Mouse (Mus musculus) embryonic facial prominence, embryonic 14.5 days (tissue): ENCODE measurements at regions not wholly inside any gene's neighbourhood (a gene's known extent, or its start where the extent isn't known, plus 50 kb on each side); places are given as distances from the start of the nearest gene placed in this dataset.

Source experiments
- ATAC-seq: fragments of 200-750 bp; cut with Nextera tagmentation; 2 replicates; pipeline ENCODE4 v1.8.0; 2017; ENCODE audit warnings: low read depth, moderate number of reproducible peaks, moderate TSS enrichment
- DNase-seq: peaks from one replicate; pipeline ENCODE4 v3.0.0-alpha.2; 2015; ENCODE audit warnings: low spot score
- H3K27ac ChIP-seq: fragments of 300-500 bp; sonication (generic); replicated peaks from 2 replicates; pipeline ENCODE4 v1.5.1; 2014; ENCODE audit warnings: low read depth, mild to moderate bottlenecking, low read length, moderate library complexity
- H3K27me3 ChIP-seq: fragments of 300-500 bp; sonication (generic); replicated peaks from 2 replicates; pipeline ENCODE4 v1.6.1; 2014; ENCODE audit warnings: low read length; ENCODE audit not compliant: control insufficient read depth, insufficient read depth
- H3K36me3 ChIP-seq: fragments of 300-500 bp; sonication (generic); 2 replicates; pipeline ENCODE4 v1.6.1; 2014; ENCODE audit warnings: low read length, mixed read lengths; ENCODE audit not compliant: control insufficient read depth, insufficient read depth
- H3K4me1 ChIP-seq: fragments of 300-500 bp; sonication (generic); 2 replicates; pipeline ENCODE4 v1.6.1; 2014; ENCODE audit warnings: antibody characterized with exemption, low read length; ENCODE audit not compliant: control insufficient read depth, insufficient read depth
- H3K4me2 ChIP-seq: fragments of 300-500 bp; sonication (generic); 2 replicates; pipeline ENCODE4 v1.6.1; 2014; ENCODE audit warnings: low read depth, mild to moderate bottlenecking, low read length, moderate library complexity, mixed read lengths
- H3K4me3 ChIP-seq: fragments of 300-500 bp; sonication (generic); 2 replicates; pipeline ENCODE4 v1.5.1; 2014; ENCODE audit warnings: low read depth, mild to moderate bottlenecking, low read length
- H3K9ac ChIP-seq: fragments of 300-500 bp; sonication (generic); 2 replicates; pipeline ENCODE4 v1.6.1; 2014; ENCODE audit warnings: low read depth, mild to moderate bottlenecking, low read length, moderate library complexity, mixed read lengths
- H3K9me3 ChIP-seq: fragments of 300-500 bp; sonication (generic); 2 replicates; pipeline ENCODE4 v1.6.1; 2016; ENCODE audit warnings: low read length; ENCODE audit not compliant: control insufficient read depth
- WGBS: fragments of 180-500 bp; shearing (Covaris S2); extraction: QIAGEN DNeasy Blood & Tissue Kit; methylation state at CpG from one replicate; pipeline ENCODE4 v1.1.7; 2014; 5-methylcytosine and 5-hydroxymethylcytosine counted together

GRCm38 (mm10) chr1:41420489-41421327 lies 615.3 kb downstream of the Tmem182 start:
- WGBS, result 67% methylated on average over 3 of the region's 3 CpGs
- Histone ChIP-seq H3K36me3 (no peaks in the 10 kb centered on the region), H3K4me1 (no peaks in the 10 kb centered on the region), H3K27ac (no peak overlapping the region), H3K27me3 (no peaks in the 10 kb centered on the region), H3K9me3 (no peaks in the 10 kb centered on the region), H3K4me3 (no peak overlapping the region), H3K4me2 (no peak overlapping the region), H3K9ac (no peak overlapping the region)
- DNase-seq, result no peak
- no peak for ATAC-seq

- Histone ChIP-seq H3K4me2 (no peak overlapping the region), H3K9me3 (no peaks in the 10 kb centered on the region), H3K9ac (no peak overlapping the region), H3K27ac (no peak overlapping the region), H3K4me1 (no peaks in the 10 kb centered on the region), H3K4me3 (no peak overlapping the region), H3K27me3 (no peaks in the 10 kb centered on the region), H3K36me3 (no peaks in the 10 kb centered on the region)
- ATAC-seq, result no peak
- WGBS, result 61% methylated on average over 6 of the region's 6 CpGs
- DNase-seq, result peak; percentile 14
Observed at GRCm38 (mm10) chr1:41427853-41428252, 622.5 kb downstream of the Tmem182 start.

- Histone ChIP-seq H3K4me2 (no peak overlapping the region), H3K27me3 (no peaks in the 10 kb centered on the region), H3K4me3 (no peak overlapping the region), H3K36me3 (no peaks in the 10 kb centered on the region), H3K9me3 (no peaks in the 10 kb centered on the region), H3K9ac (no peak overlapping the region), H3K4me1 (no peaks in the 10 kb centered on the region), H3K27ac (no peak overlapping the region)
- WGBS, result 33% methylated on average over 7 of the region's 7 CpGs
- peak; percentile 57; the same call in 1 of the 2 replicates for ATAC-seq
- peak; percentile 29 for DNase-seq
Observed at GRCm38 (mm10) chr1:41431127-41431690, 625.8 kb downstream of the Tmem182 start.

- DNase-seq (no peak), ATAC-seq (no peak)
- WGBS, result 84% methylated on average over 3 of the region's 3 CpGs
Observed at GRCm38 (mm10) chr1:41435379-41435778, 630.0 kb downstream of the Tmem182 start.

GRCm38 (mm10) chr1:41449972-41450371 lies 644.6 kb downstream of the Tmem182 start:
- Histone ChIP-seq H3K36me3 (no peaks in the 10 kb centered on the region), H3K27ac (no peak overlapping the region), H3K27me3 (no peaks in the 10 kb centered on the region), H3K4me1 (no peaks in the 10 kb centered on the region), H3K4me2 (no peak overlapping the region), H3K9ac (no peak overlapping the region), H3K9me3 (no peaks in the 10 kb centered on the region), H3K4me3 (no peak overlapping the region)
- DNase-seq (no peak), ATAC-seq (no peak)

More at GRCm38 (mm10) chr1:41435379-41435778, 630.0 kb downstream of the Tmem182 start:
- no peaks in the 10 kb centered on the region for H3K27me3 ChIP-seq
- H3K4me2 ChIP-seq, result no peak overlapping the region
- H3K36me3 ChIP-seq, result no peaks in the 10 kb centered on the region
- H3K4me1 ChIP-seq, result no peaks in the 10 kb centered on the region
- no peak overlapping the region for H3K4me3 ChIP-seq
- no peak overlapping the region for H3K27ac ChIP-seq
- no peaks in the 10 kb centered on the region for H3K9me3 ChIP-seq
- no peak overlapping the region for H3K9ac ChIP-seq
